Mouse (Mus musculus): ENCODE measurements at regions not wholly inside any gene's neighbourhood (a gene's known extent, or its start where the extent isn't known, plus 50 kb on each side); places are given as distances from the start of the nearest gene placed in this dataset.

GRCm38 (mm10) chr6:20290496-20290895 lies 924.8 kb upstream of the Kcnd2 start:
- DNase-seq, result peak; percentile 6

All from retina, postnatal 1 day (tissue).